9 mouse cellular contexts compared by ENCODE assay signal in genomic region chr4:133015710-133016651, GRCm38 (mm10). TPM values are rescaled to one million over a fixed set of nuclear protein-coding genes. Genes with fewer than 3 reads are reported as not detected.
DNase-seq lines count a peak whose midpoint lies in the region; ATAC-seq and TF ChIP-seq lines count a peak whose summit lies in the region.
"Had no signal": no experiment of that assay in that cellular context is flagged by ENCODE, and none has a peak within 500 bp of the region (broad histone marks: within the 10 kb centered on the region; RNA-seq: fewer than 3 reads in every experiment).

No protein-coding gene starts in this region.

- H3K4me1 ChIP-seq in megakaryocyte, embryonic 14.5 days: peaks cover 84% of the 10 kb centered on the region
- H3K4me1 ChIP-seq in hindbrain, embryonic 14.5 days (replicated peaks; ENCODE audit: control insufficient read depth, insufficient read depth, low read length): peaks cover 57% of the 10 kb centered on the region
- H3K4me1 ChIP-seq in midbrain, postnatal 0 days (ENCODE audit: insufficient read depth, low read length): peaks cover 33% of the 10 kb centered on the region

- DNase-seq in cerebellum, adult 11-12 months: peak; percentile 70
- no peak for DNase-seq in hindbrain, embryonic 14.5 days (ENCODE audit: low spot score)
- peak; percentile 50 for DNase-seq in midbrain, postnatal 0 days (ENCODE audit: low spot score)
- DNase-seq in adipocyte (ENCODE audit: low spot score): no peak
- DNase-seq in layer of hippocampus, postnatal 36 days: no peak

- H3K4me3 ChIP-seq in megakaryocyte, embryonic 14.5 days (replicated peaks): peak overlapping the region; percentile 87
- H3K4me3 ChIP-seq in hindbrain, embryonic 14.5 days (replicated peaks; ENCODE audit: low read length): no peak overlapping the region
- peak overlapping the region; percentile 95; the same call in 1 of the 2 replicates for H3K4me3 ChIP-seq in midbrain, postnatal 0 days (ENCODE audit: low read depth, low read length)
- H3K4me3 ChIP-seq: erythroblast, embryonic 14.5 days had no signal

- ATAC-seq in cerebellum, adult (ENCODE audit: insufficient number of reproducible peaks, low FRiP score, low TSS enrichment): no peak
- no peak for ATAC-seq in megakaryocyte, adult 5-6 weeks (ENCODE audit: poor library complexity, severe bottlenecking)
- peak; percentile 9; the same call in 1 of the 2 replicates for ATAC-seq in hindbrain, embryonic 14.5 days (ENCODE audit: low FRiP score)
- ATAC-seq in midbrain, postnatal 0 days (ENCODE audit: low FRiP score): no peak

- H3K36me3 ChIP-seq in megakaryocyte, embryonic 14.5 days (replicated peaks; ENCODE audit: low read length): peaks cover 44% of the 10 kb centered on the region
- H3K36me3 ChIP-seq in hindbrain, embryonic 14.5 days (replicated peaks; ENCODE audit: control insufficient read depth, insufficient read depth): 0 out of 2 replicates have a peak, but pooled peaks cover 3% of the 10 kb centered on the region
- H3K36me3 ChIP-seq in midbrain, postnatal 0 days (ENCODE audit: insufficient read depth, low read length): peaks cover 2% of the 10 kb centered on the region; the same call in 1 of the 2 replicates

- peak overlapping the region; percentile 26; the same call in 1 of the 2 replicates for H3K27ac ChIP-seq in hindbrain, embryonic 14.5 days
- H3K27ac ChIP-seq in midbrain, postnatal 0 days (ENCODE audit: low read depth, low read length): 0 out of 2 replicates have a peak overlapping the region, but pooled peaks have one; percentile 32

- H3K9ac ChIP-seq in hindbrain, embryonic 14.5 days: peak overlapping the region; percentile 26
- peak overlapping the region; percentile 29; the same call in 1 of the 2 replicates for H3K9ac ChIP-seq in midbrain, postnatal 0 days (replicated peaks; ENCODE audit: low read length, poor library complexity, severe bottlenecking)

- H3K9me3 ChIP-seq in megakaryocyte, embryonic 14.5 days: no peaks in the 10 kb centered on the region
- H3K9me3 ChIP-seq in hindbrain, embryonic 14.5 days (ENCODE audit: control insufficient read depth, low read length): no peaks in the 10 kb centered on the region
- H3K9me3 ChIP-seq in midbrain, postnatal 0 days (ENCODE audit: low read length): no peaks in the 10 kb centered on the region

- WGBS in hindbrain, embryonic 14.5 days: 38% methylated on average over 9 of the region's 9 CpGs
- WGBS in midbrain, postnatal 0 days: 37% methylated on average over 9 of the region's 9 CpGs

- peak; percentile 52 for TF ChIP-seq CTCF in midbrain, postnatal 0 days (IDR thresholded peaks at IDR 0.05)

- peak overlapping the region; percentile 97 for H3K4me2 ChIP-seq in hindbrain, embryonic 14.5 days (replicated peaks)
- H3K4me2 ChIP-seq in midbrain, postnatal 0 days (ENCODE audit: low read depth, low read length, poor library complexity, severe bottlenecking): peak overlapping the region; percentile 98

- no peaks in the 10 kb centered on the region for H3K27me3 ChIP-seq in megakaryocyte, embryonic 14.5 days (replicated peaks)
- H3K27me3 ChIP-seq in hindbrain, embryonic 14.5 days (ENCODE audit: control insufficient read depth, insufficient read depth, low read length): no peaks in the 10 kb centered on the region
- H3K27me3 ChIP-seq in midbrain, postnatal 0 days (ENCODE audit: insufficient read depth, low read length): no peaks in the 10 kb centered on the region

RNA-seq across cellular contexts. Expression of gene Ahdc1, which starts 4.9 kb away (rescaled TPM):
- polyA plus RNA-seq in megakaryocyte, embryonic 14.5 days (2012; ENCODE audit: insufficient read depth, low replicate concordance): 42.4 and 114 TPM in 2 replicates
- total RNA-seq in megakaryocyte, adult 5-6 weeks (2015): 3.0 and 4.4 TPM in 2 replicates
- total RNA-seq in megakaryocyte, adult 5-6 weeks (2017): 0.77 and 3.6 TPM in 2 replicates
- polyA plus RNA-seq in hindbrain, embryonic 14.5 days (2014; fragmentation: Nextera tagmentation; extraction: Ambion mirVana): 12.9 and 13.4 TPM in 2 replicates
- total RNA-seq in midbrain, postnatal 0 days (2014; rRNA removed): 105 and 115 TPM in 2 replicates
- polyA plus RNA-seq in midbrain, postnatal 0 days (2015; fragmentation: Nextera tagmentation; extraction: Ambion mirVana): 9.2 and 11.0 TPM in 2 replicates
- 100 to 1,000 TPM; 111 to 113 TPM for total RNA-seq in layer of hippocampus, postnatal 36 days (2021)

RNA-seq across cellular contexts. Expression of gene Fgr, which starts 42.1 kb away (rescaled TPM):
- polyA plus RNA-seq in megakaryocyte, embryonic 14.5 days (2012; ENCODE audit: insufficient read depth, low replicate concordance): 4.8 TPM in 1 of 2 replicates, not detected in the other
- 108 and 116 TPM in 2 replicates for total RNA-seq in megakaryocyte, adult 5-6 weeks (2015)
- 111 and 112 TPM in 2 replicates for total RNA-seq in megakaryocyte, adult 5-6 weeks (2017)
- polyA plus RNA-seq in hindbrain, embryonic 14.5 days (2014; fragmentation: Nextera tagmentation; extraction: Ambion mirVana): 0.14 and 0.17 TPM in 2 replicates
- total RNA-seq in midbrain, postnatal 0 days (2014; rRNA removed): 0.33 and 0.47 TPM in 2 replicates
- polyA plus RNA-seq in midbrain, postnatal 0 days (2015; fragmentation: Nextera tagmentation; extraction: Ambion mirVana): 0.19 TPM in 1 of 2 replicates, not detected in the other
- under 1 TPM in 1 of 2 experiments, not detected in 1; 0.66 TPM for total RNA-seq in layer of hippocampus, postnatal 36 days (2021)

Comparison
In these comparisons a context has a peak if more than half of its experiments do, and no peak if none do; other contexts are left out.
1. DNase-seq: peak in cerebellum, adult 11-12 months (single experiment) and midbrain, postnatal 0 days (single experiment); none in hindbrain, embryonic 14.5 days (single experiment), adipocyte (single experiment) and layer of hippocampus, postnatal 36 days (0 of 2).
2. RNA of gene Ahdc1, which starts 4.9 kb away (total RNA-seq): 105 to 115 TPM in midbrain, postnatal 0 days and 111 to 113 TPM in layer of hippocampus, postnatal 36 days; 0.77 to 4.4 TPM in megakaryocyte, adult 5-6 weeks; every median in the first group is over 10 times any median in the second.
3. RNA of gene Fgr, which starts 42.1 kb away (total RNA-seq): 108 to 116 TPM in megakaryocyte, adult 5-6 weeks; 0.66 TPM in layer of hippocampus, postnatal 36 days and 0.33 to 0.47 TPM in midbrain, postnatal 0 days; every median in the first group is over 10 times any median in the second.